Mouse (Mus musculus) cerebellum, adult 2 months (tissue): ENCODE results near the gene Gm6096. TPM values are rescaled to one million over a fixed set of nuclear protein-coding genes. Genes with fewer than 3 reads are reported as not detected.

Experiments
- DNase-seq, 2 experiments: peaks; one replicate each; pipeline ENCODE4 v3.0.0; 2021
- H3K27ac ChIP-seq: fragments of 200-500 bp; 2 replicates; pipeline ENCODE4 v1.5.1; 2012; ENCODE audit warnings: low read length, control low read depth, inconsistent platforms; ENCODE audit not compliant: insufficient read depth
- H3K27me3 ChIP-seq: fragments of 200-500 bp; 2 replicates; pipeline ENCODE4 v1.6.1; 2012; ENCODE audit warnings: inconsistent platforms, mild to moderate bottlenecking, low read length, moderate library complexity; ENCODE audit not compliant: control insufficient read depth, insufficient read depth
- H3K4me1 ChIP-seq: fragments of 200-500 bp; 2 replicates; pipeline ENCODE4 v1.6.1; 2011; ENCODE audit warnings: low read length; ENCODE audit not compliant: control insufficient read depth, insufficient read depth
- H3K4me3 ChIP-seq: fragments of 200-500 bp; replicated peaks from 2 replicates; pipeline ENCODE3; 2011; ENCODE audit warnings: mild to moderate bottlenecking, low read depth, low read length, control low read depth; ENCODE audit not compliant: insufficient read depth
- CTCF ChIP-seq: fragments of 200-500 bp; IDR thresholded peaks from 2 replicates; pipeline ENCODE4 v1.5.1; 2011; ENCODE audit warnings: low read depth, mild to moderate bottlenecking, control low read depth, low read length, moderate library complexity, borderline replicate concordance; ENCODE audit not compliant: insufficient read depth
- POLR2A ChIP-seq: fragments of 200-500 bp; IDR thresholded peaks from 2 replicates; pipeline ENCODE4 v1.6.1; 2011; ENCODE audit warnings: low read length, control low read depth, borderline replicate concordance; ENCODE audit not compliant: insufficient read depth
- WGBS: fragments of 180-500 bp; shearing (Covaris S2); methylation state at CpG from one replicate; pipeline ENCODE4 v1.1.7; 2018; 5-methylcytosine and 5-hydroxymethylcytosine counted together
- polyA plus RNA-seq: library from polyadenylated mRNA; depleted of rRNA; stranded (reverse); fragments of >200 nt; gene quantifications from 2 replicates; pipeline ENCODE4 v1.2.3, GENCODE M21; 2012

Gm6096 gene
- polyA plus RNA-seq, 1 experiment, result not detected

DNA sequence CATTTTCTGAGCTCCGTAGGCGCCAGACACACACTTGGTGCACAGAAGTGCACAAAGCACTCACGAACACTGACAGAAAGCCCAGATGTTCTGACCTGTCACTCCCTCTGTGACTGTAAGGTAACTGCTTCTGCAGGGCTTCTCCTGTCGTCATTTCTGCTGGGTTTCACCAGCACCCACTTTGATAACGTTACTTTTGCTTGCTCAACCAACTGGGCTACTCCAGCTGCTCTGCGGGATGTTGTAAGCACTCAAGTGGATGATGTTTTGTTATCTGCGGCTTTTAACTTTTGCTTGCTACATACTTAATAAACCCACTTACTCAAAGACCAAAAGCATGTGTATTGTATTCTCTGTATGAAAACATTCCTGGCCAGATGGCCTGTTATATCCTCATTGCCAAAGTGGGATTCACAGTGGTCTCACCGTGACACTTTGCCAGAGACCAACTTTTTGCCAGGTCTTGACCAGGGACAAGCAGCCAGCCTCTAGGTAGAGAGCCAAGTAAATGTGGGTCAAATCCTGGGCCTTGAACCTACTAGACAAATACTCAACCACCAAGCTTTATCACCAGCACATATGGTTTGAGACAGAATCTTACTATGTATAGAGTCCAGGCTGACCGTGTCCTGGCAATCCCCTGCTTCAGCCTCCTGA is 29.1 kb upstream of the Gm6096 start:
- WGBS, result 56% methylated on average over 9 of the region's 9 CpGs
- TF ChIP-seq CTCF (no peak), POLR2A (no peak)
- Histone ChIP-seq H3K27me3 (no peaks in the 10 kb centered on the region), H3K4me1 (peaks cover 16% of the 10 kb centered on the region), H3K4me3 (no peak overlapping the region), H3K27ac (no peak overlapping the region)
- no peak for DNase-seq

DNA sequence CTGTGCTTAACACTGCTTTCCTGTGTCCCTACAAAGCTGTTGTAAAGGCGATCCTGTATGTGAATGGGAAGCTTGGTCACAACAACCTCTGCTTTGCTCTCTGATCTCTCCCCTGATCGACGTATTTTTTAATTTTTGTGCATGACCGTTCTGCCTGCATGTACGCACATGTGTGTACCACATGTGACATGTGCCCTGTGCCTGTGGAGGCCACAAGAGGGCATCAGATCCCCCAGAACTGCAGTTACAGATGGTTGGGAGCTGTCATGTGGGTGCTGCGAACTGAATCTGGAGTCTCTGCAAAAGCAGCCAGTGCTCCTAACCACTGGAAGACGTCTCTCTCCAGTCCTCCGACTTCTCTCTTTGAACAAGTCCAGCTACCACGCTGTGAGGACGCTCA is 28.5 kb upstream of the Gm6096 start:
- Histone ChIP-seq H3K27me3 (no peaks in the 10 kb centered on the region), H3K27ac (no peak overlapping the region), H3K4me1 (peaks cover 21% of the 10 kb centered on the region), H3K4me3 (no peak overlapping the region)
- no peak for DNase-seq
- WGBS, result 92% methylated on average over 10 of the region's 10 CpGs
- TF ChIP-seq CTCF (no peak), POLR2A (no peak)

- 42% methylated on average over 6 of the region's 6 CpGs for WGBS
- peak in 1 of 2 experiments; percentile 30 for DNase-seq
- TF ChIP-seq CTCF, result no peak
- no peak for TF ChIP-seq POLR2A
- Histone ChIP-seq H3K4me1 (peaks cover 31% of the 10 kb centered on the region), H3K4me3 (no peak overlapping the region), H3K27me3 (no peaks in the 10 kb centered on the region), H3K27ac (no peak overlapping the region)
Observed at GRCm38 (mm10) chr7:34224308-34224707, 26.5 kb upstream of the Gm6096 start.

- peak in 1 of 2 experiments; percentile 48 for DNase-seq
- WGBS, result 18% methylated on average over 8 of the region's 8 CpGs
- Histone ChIP-seq H3K27me3 (no peaks in the 10 kb centered on the region), H3K4me1 (peaks cover 31% of the 10 kb centered on the region), H3K4me3 (no peak overlapping the region), H3K27ac (no peak overlapping the region)
- no peak for TF ChIP-seq POLR2A
Observed at GRCm38 (mm10) chr7:34226086-34226485, 24.8 kb upstream of the Gm6096 start.

- Histone ChIP-seq H3K4me1 (peaks cover 30% of the 10 kb centered on the region), H3K4me3 (no peak overlapping the region), H3K27ac (no peak overlapping the region), H3K27me3 (no peaks in the 10 kb centered on the region)
- no peak for DNase-seq
- 83% methylated on average over 12 of the region's 12 CpGs for WGBS
- no peak for TF ChIP-seq CTCF
- no peak for TF ChIP-seq POLR2A
Observed at GRCm38 (mm10) chr7:34226846-34227245, 24.0 kb upstream of the Gm6096 start.

- DNase-seq, result peak in 1 of 2 experiments; percentile 63
- 10% methylated on average over 7 of the region's 9 CpGs for WGBS
- H3K4me3 ChIP-seq, result peak overlapping the region; percentile 51
- H3K27me3 ChIP-seq, result no peaks in the 10 kb centered on the region
- no peak for TF ChIP-seq CTCF
- no peak for TF ChIP-seq POLR2A
- H3K27ac ChIP-seq, result no peak overlapping the region
- H3K4me1 ChIP-seq, result peaks cover 27% of the 10 kb centered on the region
Observed at GRCm38 (mm10) chr7:34228641-34229040, 22.2 kb upstream of the Gm6096 start.

DNA sequence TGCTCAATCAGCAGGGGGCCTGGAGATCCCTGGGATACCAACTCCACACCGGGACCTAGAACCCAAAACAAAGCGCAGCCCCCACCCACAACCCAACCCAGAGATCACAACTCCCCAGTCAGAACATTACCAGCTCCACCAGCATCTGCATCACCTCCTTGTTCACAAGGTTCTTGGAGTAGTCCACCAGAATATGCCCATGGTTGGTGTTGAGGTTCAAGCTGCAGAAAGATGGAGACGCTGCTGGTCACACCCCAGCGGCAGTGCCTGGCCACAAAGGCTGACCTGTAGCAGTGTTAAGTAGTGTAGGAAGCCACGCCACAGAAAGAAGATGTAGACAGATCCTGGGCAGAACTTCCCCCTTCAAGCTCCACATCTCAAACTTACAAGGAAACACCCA is 21.7 kb upstream of the Gm6096 start:
- WGBS, result 7% methylated on average over 5 of the region's 5 CpGs
- no peak for DNase-seq
- peak overlapping the region; percentile 97 for H3K4me3 ChIP-seq
- no peaks in the 10 kb centered on the region for H3K27me3 ChIP-seq
- H3K27ac ChIP-seq, result peak overlapping the region; percentile 54
- TF ChIP-seq POLR2A, result no peak
- TF ChIP-seq CTCF, result no peak
- peaks cover 27% of the 10 kb centered on the region for H3K4me1 ChIP-seq

DNA sequence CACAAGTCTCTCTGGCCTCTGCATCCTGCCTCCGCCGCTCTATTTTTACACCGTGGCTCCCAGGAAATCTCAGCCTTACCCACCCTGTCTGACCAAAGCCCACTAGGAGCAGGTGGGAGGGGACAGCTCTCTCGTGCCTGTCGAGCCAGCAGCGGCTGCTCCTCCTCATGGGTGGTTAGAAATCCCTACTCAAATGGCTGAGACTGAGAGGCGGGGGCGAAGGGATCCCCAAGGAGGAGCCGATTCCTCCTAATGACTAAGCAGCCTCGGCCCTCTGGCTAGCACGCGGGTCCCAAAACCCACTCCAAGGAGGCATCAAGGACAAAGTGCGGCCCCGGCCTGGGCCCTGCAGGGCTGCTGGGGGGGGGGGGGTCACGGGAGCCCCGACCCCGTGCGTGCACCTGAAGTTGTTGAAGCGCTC is 21.1 kb upstream of the Gm6096 start:
- DNase-seq, result peak; percentile 60 to 69
- TF ChIP-seq CTCF (no peak), POLR2A (no peak)
- Histone ChIP-seq H3K27me3 (no peaks in the 10 kb centered on the region), H3K4me1 (peaks cover 25% of the 10 kb centered on the region), H3K4me3 (peak overlapping the region; percentile 97), H3K27ac (peak overlapping the region; percentile 54)
- WGBS, result 0% methylated on average over 19 of the region's 19 CpGs

DNA sequence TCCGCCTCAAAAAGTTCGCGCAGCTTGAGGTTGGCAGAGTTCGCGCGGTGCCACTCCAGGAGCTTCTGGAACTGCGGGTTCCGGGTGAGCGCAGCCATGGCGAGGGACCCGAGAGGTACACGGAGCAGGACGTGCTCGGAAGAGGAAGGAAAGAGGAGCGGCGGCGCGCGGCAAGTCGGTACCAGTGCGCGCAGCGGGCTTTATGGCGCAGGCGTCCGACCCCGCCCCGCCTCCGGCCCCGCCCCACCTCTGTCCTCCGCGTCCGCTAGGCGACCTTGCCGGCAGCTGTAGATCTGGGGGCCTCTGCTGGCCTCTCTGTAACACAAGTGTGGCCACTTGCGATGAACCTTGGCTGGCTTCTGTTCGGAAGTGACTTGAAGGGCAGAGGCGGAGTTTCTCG is 20.7 kb upstream of the Gm6096 start, which contains the start of gene Gpi1:
Gene Gpi1 (minus strand): TSS at position 221 of the 400 bp plus-strand sequence.
- peak; percentile 82 to 84 for DNase-seq
- TF ChIP-seq CTCF (no peak; the same call in 1 of the 2 replicates), POLR2A (peak; percentile 67)
- WGBS, result under 1% methylated on average over 38 of the region's 39 CpGs
- Histone ChIP-seq H3K4me1 (peaks cover 25% of the 10 kb centered on the region), H3K27ac (peak within 1 kb of the TSS; percentile 66), H3K27me3 (no peaks in the 10 kb centered on the region), H3K4me3 (peak within 1 kb of the TSS; percentile 97)
